Mouse (Mus musculus) heart, adult 11 months (tissue): ENCODE data around the gene Adcy9.
A peak's percentile ranks its signal among the peaks of the same experiment; 100 is the strongest.

Source experiments
- DNase-seq: peaks from one replicate; pipeline ENCODE4 v3.0.0; 2022

Gene Adcy9

GRCm38 (mm10) chr16:4418776-4419545 lies 1.3 kb downstream of the Adcy9 start:
- peak; percentile 94 for DNase-seq

GRCm38 (mm10) chr16:4418072-4418471 lies 2.2 kb downstream of the Adcy9 start:
- peak; percentile 92 for DNase-seq

GRCm38 (mm10) chr16:4417455-4417854 lies 2.8 kb downstream of the Adcy9 start:
- DNase-seq = peak; percentile 86

- DNase-seq = no peak
Observed at GRCm38 (mm10) chr16:4414881-4415585, 5.3 kb downstream of the Adcy9 start.

- peak; percentile 90 for DNase-seq
Observed at GRCm38 (mm10) chr16:4413988-4414880, 6.1 kb downstream of the Adcy9 start.

- DNase-seq = peak; percentile 59
Observed at GRCm38 (mm10) chr16:4413301-4413700, 7.0 kb downstream of the Adcy9 start.

- peak; percentile 66 for DNase-seq
Observed at GRCm38 (mm10) chr16:4412298-4412697, 8.0 kb downstream of the Adcy9 start.

GRCm38 (mm10) chr16:4411296-4411695 lies 9.0 kb downstream of the Adcy9 start:
- DNase-seq = no peak

GRCm38 (mm10) chr16:4407536-4407935 lies 12.8 kb downstream of the Adcy9 start:
- DNase-seq = peak; percentile 88

GRCm38 (mm10) chr16:4406706-4407105 lies 13.6 kb downstream of the Adcy9 start:
- DNase-seq = peak; percentile 86

- DNase-seq = peak; percentile 81
Observed at GRCm38 (mm10) chr16:4406047-4406586, 14.2 kb downstream of the Adcy9 start.

GRCm38 (mm10) chr16:4404933-4405761 lies 15.2 kb downstream of the Adcy9 start:
- peak; percentile 84 for DNase-seq

- DNase-seq = peak; percentile 90
Observed at GRCm38 (mm10) chr16:4401109-4401508, 19.2 kb downstream of the Adcy9 start.

GRCm38 (mm10) chr16:4399471-4400223 lies 20.7 kb downstream of the Adcy9 start:
- DNase-seq = peak; percentile 97

GRCm38 (mm10) chr16:4398782-4399181 lies 21.5 kb downstream of the Adcy9 start:
- DNase-seq = peak; percentile 70

- DNase-seq = peak; percentile 29
Observed at GRCm38 (mm10) chr16:4397636-4398035, 22.7 kb downstream of the Adcy9 start.

GRCm38 (mm10) chr16:4395687-4396341 lies 24.5 kb downstream of the Adcy9 start:
- DNase-seq = peak; percentile 89

- DNase-seq = peak; percentile 63
Observed at GRCm38 (mm10) chr16:4394991-4395590, 25.2 kb downstream of the Adcy9 start.

- DNase-seq = peak; percentile 91
Observed at GRCm38 (mm10) chr16:4383473-4384038, 36.7 kb downstream of the Adcy9 start.

GRCm38 (mm10) chr16:4382406-4382805 lies 37.9 kb downstream of the Adcy9 start:
- peak; percentile 85 for DNase-seq
